Mouse (Mus musculus) right cerebral cortex, adult 2 months (tissue): Measurements from ENCODE around the gene Bcl2.
A peak's percentile ranks its signal among the peaks of the same experiment; 100 is the strongest.
"Not testable (repeated sequence)": the region's sequence is repeated elsewhere in the genome, so short reads cannot be mapped to it uniquely, and the experiment has no call there.

Experiments
- DNase-seq, 2 experiments: peaks; one replicate each; pipeline ENCODE4 v3.0.0; 2021 to 2022; ENCODE audit warnings: low spot score in 2 of 2

Bcl2 gene

DNA sequence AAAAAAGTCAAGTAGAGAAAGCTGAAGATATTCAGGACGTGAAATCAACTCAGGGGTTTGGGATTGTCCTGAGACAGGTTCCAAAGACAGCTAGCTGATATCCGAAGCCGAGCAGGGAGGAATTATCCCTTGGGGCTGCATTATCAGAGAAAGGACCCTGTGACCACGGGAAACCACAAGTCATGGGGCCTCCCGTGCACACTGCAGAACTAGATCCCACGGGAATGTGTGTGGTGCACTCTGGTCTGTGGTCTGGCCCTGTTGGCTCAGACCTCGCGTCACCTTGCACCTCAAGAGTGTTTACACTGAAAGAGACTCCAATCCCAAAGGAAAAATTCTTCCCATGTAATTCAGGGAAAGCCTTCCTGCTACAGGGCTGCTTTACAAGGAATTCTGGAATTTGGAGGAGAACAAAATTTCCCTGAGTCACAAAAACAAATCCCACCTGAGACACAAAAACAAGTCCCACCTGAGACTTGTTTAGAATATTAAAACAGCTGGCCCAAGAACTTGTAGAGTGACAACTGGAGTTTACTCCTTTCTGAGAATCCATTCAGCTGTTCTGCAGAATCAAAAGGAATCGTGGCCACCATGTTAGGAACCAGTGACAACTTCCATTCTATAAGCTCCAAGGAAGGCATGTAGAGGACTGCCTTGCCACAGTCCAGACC, 158.4 kb downstream of the Bcl2 start:
- DNase-seq: no peak

DNA sequence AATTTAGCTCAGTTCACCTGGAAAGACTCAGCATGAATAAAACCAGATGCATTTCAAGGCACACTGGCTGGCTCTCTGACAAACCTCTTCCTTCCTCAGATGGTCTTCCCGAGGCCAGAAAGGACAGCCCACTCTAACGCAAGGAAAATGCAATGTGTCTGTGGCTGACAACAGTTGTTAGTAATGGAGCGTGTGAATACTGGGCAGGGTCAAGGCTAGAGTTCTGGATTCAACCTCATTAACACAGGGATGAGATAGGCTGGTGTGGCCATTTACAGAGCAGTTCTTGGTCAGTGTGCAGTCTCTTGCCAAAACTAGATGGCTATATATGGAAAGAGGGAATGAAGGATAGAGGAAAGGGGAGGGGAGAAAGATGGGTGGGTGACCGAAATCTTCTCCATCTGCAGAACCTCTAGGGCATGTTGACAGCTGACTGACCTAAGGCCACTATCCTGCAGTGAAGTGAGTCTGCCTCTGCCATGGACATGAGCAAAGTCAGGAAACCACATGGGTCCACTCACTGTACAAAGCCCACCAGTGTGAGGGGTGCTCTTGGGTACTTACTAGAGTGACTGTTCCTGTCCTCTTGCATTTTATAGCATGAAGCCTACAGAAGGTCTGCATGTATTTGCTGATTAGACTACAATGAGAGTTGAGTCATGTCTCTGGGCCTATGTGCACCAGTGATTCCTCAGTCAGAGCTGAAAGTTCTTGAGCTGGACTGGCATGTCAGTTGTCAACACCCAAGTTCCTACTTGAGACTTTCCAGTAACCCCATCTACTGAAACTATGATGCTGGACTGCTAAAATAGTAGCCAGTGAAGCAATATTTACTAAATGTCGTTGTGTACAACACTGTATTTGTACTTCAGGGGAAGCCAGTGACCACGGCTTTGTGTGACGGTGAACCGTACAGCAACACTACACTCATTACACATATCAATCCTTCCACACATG, 159.9 kb downstream of the Bcl2 start:
- no peak for DNase-seq

DNA sequence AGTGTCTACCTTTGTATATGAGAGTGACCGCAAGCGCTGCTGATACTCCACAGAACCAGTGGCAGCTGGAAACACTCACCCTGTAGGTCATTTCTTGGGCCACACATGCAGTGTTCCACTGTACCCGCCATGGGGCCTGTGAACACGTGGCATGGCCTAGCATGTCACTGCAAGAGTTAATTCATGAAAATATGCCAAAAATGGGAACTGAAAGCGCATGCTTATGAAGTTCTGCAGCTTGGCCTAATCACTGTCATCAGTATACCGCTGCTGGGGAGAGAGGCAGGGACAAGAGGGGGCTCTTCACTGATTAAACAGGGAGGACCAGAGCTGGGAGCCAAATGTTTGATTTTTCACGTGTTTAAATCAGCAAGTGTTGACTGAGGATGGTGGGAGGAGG, 161.2 kb downstream of the Bcl2 start:
- DNase-seq: no peak

DNA sequence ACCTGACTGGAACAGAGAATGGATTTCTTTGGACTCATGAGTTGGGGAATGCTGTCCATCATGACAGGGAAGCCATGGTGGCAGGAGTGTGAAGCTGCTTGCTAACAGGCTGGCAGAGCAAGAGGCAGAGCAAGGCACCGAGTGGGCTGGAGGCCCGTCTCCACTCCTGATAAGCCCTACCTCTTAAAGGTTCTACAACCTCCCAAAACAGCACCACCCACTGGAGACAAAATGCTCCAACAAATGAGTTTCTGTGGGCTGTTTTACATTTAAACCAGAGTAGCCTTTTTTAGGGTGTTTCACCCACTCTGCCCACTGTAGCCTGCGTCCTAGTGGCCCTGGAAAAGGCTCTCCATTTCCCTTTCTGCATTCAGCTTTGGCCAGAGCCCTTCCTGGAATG, 163.5 kb downstream of the Bcl2 start:
- no peak for DNase-seq

- DNase-seq: no peak
Measured at GRCm38 (mm10) chr1:106549025-106549424, 165.0 kb downstream of the Bcl2 start.

GRCm38 (mm10) chr1:106544817-106545612, 169.1 kb downstream of the Bcl2 start:
- DNase-seq: peak; percentile 53 to 58

DNA sequence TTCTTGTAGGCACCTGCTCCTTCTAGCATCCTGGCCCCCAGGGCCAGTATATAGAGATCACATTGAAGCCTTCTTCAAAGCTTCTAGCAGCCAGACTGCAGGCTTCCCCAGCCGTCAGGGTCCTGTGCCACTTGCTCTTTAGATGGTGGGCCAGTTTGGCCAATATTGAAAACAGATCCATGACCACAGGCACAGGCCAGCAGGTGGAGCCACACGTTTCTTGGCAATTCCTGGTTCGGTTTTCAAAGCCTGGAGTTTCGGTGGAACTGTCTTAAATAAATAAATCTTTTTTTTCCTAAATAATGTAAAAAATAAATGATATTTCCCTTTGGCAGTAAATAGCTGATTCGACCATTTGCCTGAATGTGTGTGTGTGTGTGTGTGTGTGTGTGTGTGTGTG, 171.3 kb downstream of the Bcl2 start:
- DNase-seq: peak; percentile 51 to 60

DNA sequence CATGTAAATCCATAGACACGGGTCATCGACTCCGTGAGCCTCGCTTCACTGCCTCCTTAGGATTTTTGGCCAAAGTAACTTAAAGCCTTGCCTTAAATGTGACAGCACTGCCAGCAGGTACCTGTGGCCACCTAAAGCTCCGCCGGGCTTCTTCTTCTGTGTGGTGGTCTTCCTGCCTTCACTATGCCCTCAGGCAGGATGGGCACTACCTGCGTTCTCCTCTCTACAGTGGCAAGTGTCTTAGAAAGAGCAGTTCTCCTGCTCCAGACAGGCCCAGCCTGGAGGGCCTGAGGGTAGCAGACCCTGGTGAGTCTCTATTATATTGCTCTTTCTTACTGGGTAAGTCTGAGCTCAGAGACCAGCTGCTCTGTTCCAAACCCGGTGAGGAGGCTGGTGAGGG, 172.2 kb downstream of the Bcl2 start:
- DNase-seq: no peak

DNA sequence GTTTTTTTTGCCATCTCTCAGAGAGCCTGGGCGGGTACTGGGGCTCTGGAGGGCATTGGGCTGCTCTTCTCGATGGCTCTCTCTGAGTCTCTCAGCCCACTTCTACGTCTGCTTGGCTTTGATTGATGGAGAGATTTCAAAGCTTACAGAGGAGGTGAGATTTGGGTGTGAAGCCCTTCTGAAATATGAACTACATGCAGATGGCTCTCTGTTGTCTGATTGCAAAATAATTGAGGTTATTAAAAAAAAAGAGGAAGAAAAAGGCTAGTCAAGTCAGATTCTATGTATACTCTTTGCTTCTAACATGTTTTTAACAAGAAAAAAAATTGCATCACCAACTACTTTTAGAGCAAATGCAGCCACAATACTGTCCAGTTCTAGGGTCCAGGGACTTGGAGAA, 173.9 kb downstream of the Bcl2 start:
- no peak for DNase-seq

- no peak for DNase-seq
Measured at GRCm38 (mm10) chr1:106539029-106539428, 175.0 kb downstream of the Bcl2 start.

DNA sequence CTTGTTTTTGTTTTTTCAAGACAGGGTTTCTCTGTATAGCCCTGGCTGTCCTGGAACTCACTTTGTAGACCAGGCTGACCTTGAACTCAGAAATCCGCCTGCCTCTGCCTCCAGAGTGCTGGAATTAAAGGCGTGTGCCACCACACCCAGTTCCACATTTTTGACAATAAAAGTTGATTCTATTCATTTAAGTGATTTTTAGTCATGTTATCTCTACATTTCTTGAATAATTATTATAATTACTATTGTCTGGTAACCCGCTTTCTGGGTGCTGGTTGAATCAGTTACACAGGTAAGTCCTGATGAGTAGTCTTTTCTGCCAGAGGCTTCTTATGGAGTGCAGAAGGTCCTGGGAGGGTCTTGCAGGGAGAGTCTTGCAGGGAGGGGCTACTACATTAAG, 179.2 kb downstream of the Bcl2 start:
- DNase-seq: not testable (repeated sequence)

DNA sequence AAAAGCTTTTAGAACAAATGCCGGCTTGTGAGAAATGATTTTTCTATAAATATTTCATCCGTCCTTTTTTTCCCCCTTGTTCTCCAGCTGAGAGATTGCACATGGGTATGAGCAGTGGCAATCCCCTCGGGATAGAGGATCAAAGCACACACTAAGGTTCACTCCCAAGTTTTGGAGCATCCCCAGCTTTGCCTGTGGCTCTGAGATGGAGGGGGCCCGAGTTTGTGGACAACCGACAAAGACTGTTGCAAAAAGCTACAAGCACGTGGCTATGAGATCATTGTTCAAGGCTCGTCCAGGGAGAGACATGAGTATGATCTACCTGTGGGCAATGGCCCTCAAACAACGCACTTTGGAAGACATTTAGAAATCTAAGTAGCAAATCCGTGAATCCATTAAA, 184.5 kb downstream of the Bcl2 start:
- DNase-seq: no peak

DNA sequence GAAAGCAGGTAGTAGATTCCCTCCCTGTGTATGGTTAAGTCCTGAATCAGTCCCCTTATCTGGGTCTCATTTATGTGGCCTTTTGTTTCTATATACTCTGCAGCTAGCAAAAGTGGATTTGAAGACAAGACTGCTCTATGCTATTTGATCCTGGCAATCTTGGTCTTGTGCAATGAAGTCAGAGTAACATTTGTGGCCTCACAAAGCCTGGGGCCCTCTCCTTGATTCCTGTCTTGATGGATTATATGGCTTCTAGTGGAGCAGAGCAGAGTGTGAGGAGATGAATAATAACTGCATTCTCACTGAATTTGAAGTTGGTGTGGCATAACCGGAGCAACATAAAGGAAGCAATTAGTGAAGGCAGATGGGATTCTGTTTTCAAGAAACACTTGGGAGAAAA, 186.5 kb downstream of the Bcl2 start:
- DNase-seq: no peak

DNA sequence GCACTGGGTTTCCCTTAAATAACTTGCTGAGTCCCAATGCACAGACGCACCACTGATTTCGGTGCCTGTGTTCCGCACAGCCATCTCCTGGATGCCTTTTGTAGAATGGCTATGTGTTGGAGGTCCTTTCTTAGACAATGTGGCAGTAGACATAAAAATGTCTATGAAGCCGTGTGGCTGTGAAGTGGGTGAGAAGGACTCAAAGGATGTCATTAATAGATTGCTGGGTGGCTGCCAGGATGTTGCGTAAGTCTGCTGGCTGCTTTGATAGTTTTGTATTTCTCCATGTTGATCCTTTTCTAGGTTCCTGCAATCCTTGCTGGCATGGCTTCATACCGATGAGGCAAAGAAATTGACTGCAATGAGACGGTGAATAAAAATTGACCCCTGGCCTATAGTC, 187.3 kb downstream of the Bcl2 start:
- DNase-seq: peak; percentile 58 to 63

- DNase-seq: no peak
Measured at GRCm38 (mm10) chr1:106526112-106526511, 188.0 kb downstream of the Bcl2 start.

GRCm38 (mm10) chr1:106523741-106524140, 190.3 kb downstream of the Bcl2 start:
- no peak for DNase-seq

DNA sequence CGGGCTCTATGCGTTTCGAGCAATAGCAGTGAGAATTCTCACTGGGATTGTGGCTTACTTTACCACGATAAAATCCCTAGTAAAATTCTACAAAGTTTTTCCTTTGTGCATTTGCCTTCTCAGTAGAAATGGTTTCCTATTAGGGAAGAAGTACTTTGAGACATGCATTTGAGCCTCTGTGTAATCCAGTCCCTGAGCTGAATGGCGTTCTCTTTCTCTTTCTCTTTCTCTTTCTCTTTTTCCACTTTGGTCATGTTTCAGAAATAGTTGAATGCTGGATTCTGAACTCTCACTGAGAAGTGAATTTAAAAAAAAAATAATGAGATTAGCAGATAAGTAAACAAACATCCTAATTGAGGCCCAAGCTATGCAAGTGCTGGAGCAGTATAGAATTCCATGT, 191.1 kb downstream of the Bcl2 start:
- no peak for DNase-seq

- no peak for DNase-seq
Measured at GRCm38 (mm10) chr1:106517591-106518177, 196.4 kb downstream of the Bcl2 start.

- no peak for DNase-seq
Measured at GRCm38 (mm10) chr1:106517099-106517498, 197.0 kb downstream of the Bcl2 start.

GRCm38 (mm10) chr1:106515611-106516010, 198.5 kb downstream of the Bcl2 start:
- no peak for DNase-seq

DNA sequence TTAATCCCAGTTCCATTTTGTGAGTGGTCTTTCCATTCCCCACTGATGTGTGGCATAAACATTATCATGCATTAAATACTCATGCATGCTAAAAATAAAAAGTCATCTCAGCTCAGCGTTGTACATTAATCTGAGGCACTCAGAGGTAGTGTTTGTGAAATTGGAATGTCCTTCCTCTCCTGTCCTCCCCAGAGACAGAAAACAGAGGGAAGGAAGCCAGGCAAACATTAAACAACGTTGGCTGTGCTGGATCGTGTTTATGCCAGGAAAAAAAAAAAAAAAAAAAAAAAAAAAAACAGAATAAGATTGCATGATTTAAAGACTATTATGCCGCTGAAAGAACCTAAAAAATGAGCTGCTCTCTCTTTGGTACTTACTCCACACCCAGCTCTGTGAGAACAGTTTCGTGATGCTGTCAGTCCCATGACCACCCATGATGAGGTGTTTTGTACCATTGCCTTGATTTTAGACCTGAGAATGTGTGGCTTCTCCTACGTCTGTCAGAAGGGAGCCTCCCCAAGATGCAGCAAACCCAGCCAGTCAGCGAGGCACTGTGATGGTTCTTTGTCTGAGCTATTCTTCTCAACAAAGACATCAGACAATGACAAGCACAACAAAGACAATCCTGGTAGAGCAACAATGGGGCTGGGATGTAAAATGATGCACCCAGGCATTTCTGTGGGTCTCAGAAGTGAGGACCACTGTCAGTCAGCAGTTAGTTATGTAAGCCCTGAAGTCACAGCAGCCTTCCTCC, 200.0 kb downstream of the Bcl2 start:
- DNase-seq: peak in 1 of 2 experiments; percentile 10
